Mouse (Mus musculus) small intestine, adult 2 months (tissue): ENCODE results near the gene Pdia5. TPM values are rescaled to one million over a fixed set of nuclear protein-coding genes. Genes with fewer than 3 reads are reported as not detected.

Experiments
- H3K27ac ChIP-seq: fragments of 200-500 bp; 2 replicates; pipeline ENCODE4 v1.5.1; 2012; ENCODE audit warnings: low read depth, low read length, control low read depth, inconsistent platforms; ENCODE audit not compliant: insufficient read depth
- H3K27me3 ChIP-seq: fragments of 200-500 bp; 2 replicates; pipeline ENCODE4 v1.6.1; 2012; ENCODE audit warnings: mild to moderate bottlenecking, moderate library complexity, low read length, inconsistent platforms; ENCODE audit not compliant: control insufficient read depth, insufficient read depth
- H3K36me3 ChIP-seq: fragments of 200-500 bp; 2 replicates; pipeline ENCODE4 v1.6.1; 2012; ENCODE audit warnings: mild to moderate bottlenecking, low read length, control low read depth, inconsistent platforms; ENCODE audit not compliant: control insufficient read depth, insufficient read depth
- H3K4me1 ChIP-seq: fragments of 200-500 bp; 2 replicates; pipeline ENCODE4 v1.6.1; 2012; ENCODE audit warnings: low read length, inconsistent platforms, mixed read lengths; ENCODE audit not compliant: control insufficient read depth, insufficient read depth, insufficient read length
- H3K4me3 ChIP-seq: fragments of 200-500 bp; 2 replicates; pipeline ENCODE4 v1.5.1; 2012; ENCODE audit warnings: low read depth, mild to moderate bottlenecking, control low read depth, inconsistent platforms, low read length, moderate library complexity
- CTCF ChIP-seq: fragments of 200-500 bp; IDR thresholded peaks from 2 replicates; pipeline ENCODE4 v1.5.1; 2012; ENCODE audit warnings: low read depth, mild to moderate bottlenecking, control low read depth, inconsistent platforms, low read length, moderate library complexity, mixed read lengths; ENCODE audit not compliant: insufficient replicate concordance, insufficient read length; ENCODE audit errors: extremely low read depth
- POLR2A ChIP-seq: fragments of 200-500 bp; IDR thresholded peaks from 2 replicates; pipeline ENCODE4 v1.6.1; 2012; ENCODE audit warnings: low read depth, mild to moderate bottlenecking, control low read depth, inconsistent platforms, low read length, moderate library complexity
- WGBS: fragments of 180-500 bp; shearing (Covaris S2); methylation state at CpG from one replicate; pipeline ENCODE4 v1.1.7; 2018; 5-methylcytosine and 5-hydroxymethylcytosine counted together
- polyA plus RNA-seq: library from polyadenylated mRNA; depleted of rRNA; stranded (reverse); fragments of >200 nt; gene quantifications from 2 replicates; pipeline ENCODE4 v1.2.3, GENCODE M21; 2012

The Pdia5 gene
- polyA plus RNA-seq, 1 experiment: 7.2 TPM

- H3K4me1 ChIP-seq: no peaks in the 10 kb centered on the region
Observed at GRCm38 (mm10) chr16:35406166-35406565, 84.5 kb downstream of the Pdia5 start.

GRCm38 (mm10) chr16:35405348-35406080, 85.2 kb downstream of the Pdia5 start:
- no peaks in the 10 kb centered on the region for H3K4me1 ChIP-seq
- peaks cover 6% of the 10 kb centered on the region for H3K36me3 ChIP-seq
- H3K27ac ChIP-seq: no peak overlapping the region
- WGBS: 94% methylated on average over 14 of the region's 14 CpGs
- no peaks in the 10 kb centered on the region for H3K27me3 ChIP-seq
- no peak overlapping the region for H3K4me3 ChIP-seq
- TF ChIP-seq POLR2A: no peak

More at GRCm38 (mm10) chr16:35406166-35406565, 84.5 kb downstream of the Pdia5 start:
- TF ChIP-seq CTCF (no peak), POLR2A (no peak)
- H3K36me3 ChIP-seq: peaks cover 10% of the 10 kb centered on the region
- H3K27ac ChIP-seq: no peak overlapping the region
- WGBS: 77% methylated on average over 4 of the region's 4 CpGs
- no peaks in the 10 kb centered on the region for H3K27me3 ChIP-seq
- H3K4me3 ChIP-seq: no peak overlapping the region

GRCm38 (mm10) chr16:35404864-35405263, 85.8 kb downstream of the Pdia5 start:
- Histone ChIP-seq H3K27me3 (no peaks in the 10 kb centered on the region), H3K4me1 (no peaks in the 10 kb centered on the region), H3K27ac (no peak overlapping the region), H3K36me3 (0 out of 2 replicates have a peak, but pooled peaks cover 4% of the 10 kb centered on the region), H3K4me3 (no peak overlapping the region)
- TF ChIP-seq CTCF: no peak
- TF ChIP-seq POLR2A: no peak
- WGBS: 81% methylated on average over 5 of the region's 5 CpGs

- H3K27me3 ChIP-seq: no peaks in the 10 kb centered on the region
- H3K27ac ChIP-seq: no peak overlapping the region
- H3K36me3 ChIP-seq: 0 out of 2 replicates have a peak, but pooled peaks cover 4% of the 10 kb centered on the region
- WGBS: 93% methylated on average over 8 of the region's 8 CpGs
- H3K4me1 ChIP-seq: no peaks in the 10 kb centered on the region
- TF ChIP-seq POLR2A (no peak), CTCF (no peak)
- H3K4me3 ChIP-seq: no peak overlapping the region
Observed at GRCm38 (mm10) chr16:35403891-35404290, 86.8 kb downstream of the Pdia5 start.

GRCm38 (mm10) chr16:35403356-35403755, 87.3 kb downstream of the Pdia5 start:
- no peak overlapping the region for H3K4me3 ChIP-seq
- peaks cover 4% of the 10 kb centered on the region; the same call in 1 of the 2 replicates for H3K36me3 ChIP-seq
- H3K4me1 ChIP-seq: no peaks in the 10 kb centered on the region
- TF ChIP-seq CTCF (no peak), POLR2A (no peak)
- WGBS: 91% methylated on average over 9 of the region's 9 CpGs
- H3K27me3 ChIP-seq: no peaks in the 10 kb centered on the region
- no peak overlapping the region for H3K27ac ChIP-seq

- WGBS: 85% methylated on average over 8 of the region's 8 CpGs
- no peak overlapping the region for H3K4me3 ChIP-seq
- H3K4me1 ChIP-seq: no peaks in the 10 kb centered on the region
- H3K27me3 ChIP-seq: no peaks in the 10 kb centered on the region
- no peak overlapping the region for H3K27ac ChIP-seq
- TF ChIP-seq CTCF (no peak), POLR2A (no peak)
- no peaks in the 10 kb centered on the region; the same call in 1 of the 2 replicates for H3K36me3 ChIP-seq
Observed at GRCm38 (mm10) chr16:35392813-35393212, 97.9 kb downstream of the Pdia5 start.

- Histone ChIP-seq H3K4me3 (no peak overlapping the region), H3K27ac (no peak overlapping the region), H3K4me1 (no peaks in the 10 kb centered on the region), H3K27me3 (no peaks in the 10 kb centered on the region), H3K36me3 (no peaks in the 10 kb centered on the region)
- TF ChIP-seq POLR2A: no peak
- no peak for TF ChIP-seq CTCF
- WGBS: 72% methylated on average over 3 of the region's 3 CpGs
Observed at GRCm38 (mm10) chr16:35385654-35386053, 105.0 kb downstream of the Pdia5 start.

GRCm38 (mm10) chr16:35380048-35380447, 110.6 kb downstream of the Pdia5 start:
- Histone ChIP-seq H3K4me1 (peaks cover 6% of the 10 kb centered on the region; the same call in 1 of the 2 replicates), H3K27ac (peak overlapping the region; percentile 77), H3K36me3 (no peaks in the 10 kb centered on the region), H3K4me3 (no peak overlapping the region), H3K27me3 (no peaks in the 10 kb centered on the region)
- 79% methylated on average over 9 of the region's 9 CpGs for WGBS
- no peak for TF ChIP-seq POLR2A
- no peak for TF ChIP-seq CTCF
